Mouse (Mus musculus): ENCODE measurements around the gene Med15. TPM values are rescaled to one million over a fixed set of nuclear protein-coding genes. Genes with fewer than 3 reads are reported as not detected.
"Not testable (repeated sequence)": the region's sequence is repeated elsewhere in the genome, so short reads cannot be mapped to it uniquely, and the experiment has no call there.

Med15 gene
- polyA plus RNA-seq, 1 experiment: 194 TPM

DNA sequence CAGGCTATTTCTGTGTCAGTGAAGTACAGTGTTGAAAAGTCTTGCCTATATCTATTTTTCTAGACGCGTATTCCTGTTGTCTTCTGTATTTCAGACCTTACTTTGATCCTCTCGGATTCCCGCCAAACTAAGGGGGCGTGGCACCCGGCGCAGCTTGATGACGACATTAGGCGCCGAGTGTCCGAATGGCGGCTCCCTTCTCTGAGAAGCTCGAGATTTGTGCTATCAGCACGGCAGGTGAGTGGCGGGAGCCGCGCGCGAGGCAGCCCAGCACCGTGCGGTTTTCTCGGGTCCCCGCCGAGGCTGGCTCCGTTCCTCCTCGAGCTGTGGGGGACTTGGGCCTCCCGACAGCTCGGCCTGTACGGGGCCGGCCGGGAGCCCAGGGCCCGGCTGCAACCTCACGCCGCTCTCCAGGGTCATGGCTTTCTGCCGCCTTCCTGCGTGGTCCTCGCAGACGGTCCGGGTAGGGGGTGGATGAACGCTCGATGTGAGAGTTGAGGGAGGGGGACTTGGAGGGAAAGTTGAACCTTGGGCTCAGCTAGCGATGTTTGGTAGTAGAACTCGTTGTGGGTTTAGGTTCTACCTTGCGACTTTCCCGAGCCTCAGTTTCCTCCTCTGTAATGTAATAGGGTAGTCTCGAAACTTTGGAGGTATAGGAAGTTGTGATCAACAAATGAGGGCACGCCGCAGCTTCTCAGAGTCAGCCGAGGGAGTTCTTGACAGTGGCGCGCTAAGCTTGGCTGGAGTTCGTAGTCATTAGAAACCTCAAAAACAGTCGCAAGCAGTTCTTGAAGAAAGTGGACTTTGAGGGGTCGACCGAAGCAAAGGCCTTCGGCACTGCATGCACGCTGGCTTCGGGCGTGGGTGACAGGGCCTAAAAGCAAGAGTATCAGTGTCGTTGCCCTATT lies 113.2 kb downstream of the Med15 start, which contains the start of gene Smpd4:
TSS of gene Smpd4 (plus strand) at position 157 of the 908 bp plus-strand sequence.
- 1% methylated on average over 60 of the region's 60 CpGs for WGBS
- no peak within 1 kb of the TSS for H3K27ac ChIP-seq (ENCODE audit: insufficient read depth, low read depth, low read length)
- H3K4me1 ChIP-seq (ENCODE audit: control insufficient read depth, insufficient read depth, insufficient read length, low read length): no peaks in the 10 kb centered on the region

DNA sequence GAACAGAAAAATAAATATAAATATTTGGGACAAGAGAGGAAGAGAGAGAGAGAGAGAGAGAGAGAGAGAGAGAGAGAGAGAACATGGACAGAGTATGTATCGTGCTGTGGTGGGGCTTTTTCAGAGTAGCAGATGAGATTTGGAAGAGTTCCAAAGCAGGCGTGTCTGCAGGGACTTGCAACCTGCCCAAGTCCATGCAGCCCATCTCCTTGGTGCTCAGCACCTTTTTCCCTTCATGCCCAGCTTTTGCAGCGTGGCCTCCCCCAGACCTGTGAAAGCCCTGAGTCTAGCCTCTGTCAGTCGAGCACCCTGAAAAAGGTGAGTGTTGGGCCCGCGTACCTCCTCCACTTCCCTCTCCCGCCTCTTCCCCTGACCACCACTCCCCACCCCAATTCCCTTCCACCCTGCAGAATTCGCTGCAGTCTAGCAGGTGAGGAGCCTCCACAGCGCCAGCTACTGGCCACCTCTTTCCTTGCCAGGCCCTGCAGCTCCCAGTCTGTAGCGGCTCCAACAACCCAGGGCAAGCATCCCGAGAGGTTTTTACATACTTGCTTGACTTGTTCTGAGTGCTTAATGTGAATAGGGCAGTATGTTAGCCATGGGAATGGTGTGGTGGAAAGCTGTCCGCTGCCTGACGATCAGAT lies 114.6 kb downstream of the Med15 start:
- Histone ChIP-seq H3K4me3 (ENCODE audit: low read depth, low read length) (no peak overlapping the region), H3K27me3 (ENCODE audit: control insufficient read depth, insufficient read depth, low read length) (no peaks in the 10 kb centered on the region), H3K36me3 (ENCODE audit: control insufficient read depth, insufficient read depth, low read length) (peaks cover 7% of the 10 kb centered on the region), H3K27ac (ENCODE audit: insufficient read depth, low read depth, low read length) (no peak overlapping the region), H3K4me1 (ENCODE audit: control insufficient read depth, insufficient read depth, insufficient read length, low read length) (no peaks in the 10 kb centered on the region)
- 11% methylated on average over 13 of the region's 13 CpGs for WGBS
- TF ChIP-seq CTCF (IDR thresholded peaks at IDR 0.05; ENCODE audit: extremely low read depth, insufficient read length, insufficient replicate concordance, low read depth, low read length) (peak; percentile 69; the same call in 1 of the 2 replicates), POLR2A (IDR thresholded peaks at IDR 0.05; ENCODE audit: low read depth, low read length) (no peak)

More for the DNA sequence above, 113.2 kb downstream of the Med15 start, which contains the start of gene Smpd4:
- no peaks in the 10 kb centered on the region for H3K27me3 ChIP-seq (ENCODE audit: control insufficient read depth, insufficient read depth, low read length)
- TF ChIP-seq POLR2A (IDR thresholded peaks at IDR 0.05; ENCODE audit: low read depth, low read length): no peak
- no peak for TF ChIP-seq CTCF (IDR thresholded peaks at IDR 0.05; ENCODE audit: extremely low read depth, insufficient read length, insufficient replicate concordance, low read depth, low read length)
- H3K36me3 ChIP-seq (ENCODE audit: control insufficient read depth, insufficient read depth, low read length): peaks cover 7% of the 10 kb centered on the region
- H3K4me3 ChIP-seq (ENCODE audit: low read depth, low read length): peak within 1 kb of the TSS; percentile 93

DNA sequence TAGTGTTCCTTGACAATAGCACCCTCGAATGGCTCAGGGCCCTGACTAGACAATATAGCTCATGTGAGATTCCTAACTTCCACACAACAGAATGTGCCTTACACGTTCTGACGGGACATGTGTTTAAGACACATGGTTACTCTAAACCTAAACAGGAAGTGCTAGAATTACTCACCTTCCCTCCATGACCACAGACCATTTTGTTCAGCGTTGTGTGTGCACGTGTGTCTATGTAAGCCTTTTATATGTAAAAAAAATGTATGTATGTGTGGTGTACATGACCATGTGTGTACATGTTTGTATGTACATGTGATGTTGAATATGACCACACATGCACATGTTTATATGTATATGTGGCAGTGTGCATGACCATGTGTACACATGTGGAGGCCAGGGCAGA lies 116.5 kb downstream of the Med15 start:
- H3K27me3 ChIP-seq (ENCODE audit: control insufficient read depth, insufficient read depth, low read length): no peaks in the 10 kb centered on the region
- WGBS: 77% methylated on average over 5 of the region's 5 CpGs
- TF ChIP-seq CTCF (IDR thresholded peaks at IDR 0.05; ENCODE audit: extremely low read depth, insufficient read length, insufficient replicate concordance, low read depth, low read length) (no peak), POLR2A (IDR thresholded peaks at IDR 0.05; ENCODE audit: low read depth, low read length) (no peak)
- no peaks in the 10 kb centered on the region for H3K4me1 ChIP-seq (ENCODE audit: control insufficient read depth, insufficient read depth, insufficient read length, low read length)
- no peak overlapping the region for H3K27ac ChIP-seq (ENCODE audit: insufficient read depth, low read depth, low read length)
- no peaks in the 10 kb centered on the region for H3K36me3 ChIP-seq (ENCODE audit: control insufficient read depth, insufficient read depth, low read length)
- H3K4me3 ChIP-seq (ENCODE audit: low read depth, low read length): no peak overlapping the region

DNA sequence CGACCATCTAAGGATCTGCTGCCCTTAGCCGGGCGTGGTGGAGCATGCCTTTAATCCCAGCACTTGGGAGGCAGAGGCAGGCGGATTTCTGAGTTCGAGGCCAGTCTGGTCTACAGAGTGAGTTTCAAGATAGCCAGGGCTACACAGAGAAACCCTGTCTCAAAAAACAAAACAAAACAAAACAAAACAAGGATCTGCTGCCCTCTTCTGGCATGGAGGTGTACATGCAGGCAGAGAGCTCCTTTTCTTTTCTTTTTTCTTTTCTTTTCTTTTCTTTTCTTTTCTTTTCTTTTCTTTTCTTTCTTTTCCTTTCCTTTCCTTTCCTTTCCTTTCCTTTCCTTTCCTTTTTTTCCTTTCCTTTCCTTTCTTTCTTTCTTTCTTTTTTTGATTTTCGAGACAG lies 118.0 kb downstream of the Med15 start:
- WGBS: 92% methylated on average over 6 of the region's 6 CpGs
- H3K4me1 ChIP-seq (ENCODE audit: control insufficient read depth, insufficient read depth, insufficient read length, low read length); H3K36me3 ChIP-seq (ENCODE audit: control insufficient read depth, insufficient read depth, low read length); H3K27me3 ChIP-seq (ENCODE audit: control insufficient read depth, insufficient read depth, low read length); H3K27ac ChIP-seq (ENCODE audit: insufficient read depth, low read depth, low read length); H3K4me3 ChIP-seq (ENCODE audit: low read depth, low read length): not testable (repeated sequence)
- TF ChIP-seq CTCF (IDR thresholded peaks at IDR 0.05; ENCODE audit: extremely low read depth, insufficient read length, insufficient replicate concordance, low read depth, low read length): peak; percentile 48; the same call in 1 of the 2 replicates

DNA sequence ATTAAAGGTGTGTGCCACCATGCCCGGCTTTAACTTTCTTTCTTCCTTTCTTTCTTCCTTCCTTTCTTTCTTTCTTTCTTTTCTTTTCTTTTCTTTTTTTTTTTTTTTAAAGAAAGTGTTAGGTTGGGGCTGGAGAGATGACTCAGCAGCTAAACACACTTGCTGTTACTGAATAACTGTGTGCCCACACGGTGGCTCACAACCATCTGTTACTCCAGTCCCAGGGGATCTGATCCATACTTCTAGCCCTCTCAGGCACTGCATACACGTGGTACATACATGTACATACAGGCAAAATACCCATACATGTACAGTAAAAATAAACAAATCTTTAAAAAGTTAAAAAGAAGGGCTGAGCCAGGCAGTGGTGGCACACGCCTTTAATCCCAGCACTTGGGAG lies 121.3 kb downstream of the Med15 start:
- H3K27ac ChIP-seq (ENCODE audit: insufficient read depth, low read depth, low read length): no peak overlapping the region
- H3K27me3 ChIP-seq (ENCODE audit: control insufficient read depth, insufficient read depth, low read length): no peaks in the 10 kb centered on the region; the same call in 1 of the 2 replicates
- no peak overlapping the region for H3K4me3 ChIP-seq (ENCODE audit: low read depth, low read length)
- no peaks in the 10 kb centered on the region for H3K36me3 ChIP-seq (ENCODE audit: control insufficient read depth, insufficient read depth, low read length)
- WGBS: 40% methylated on average over 4 of the region's 4 CpGs
- TF ChIP-seq CTCF (IDR thresholded peaks at IDR 0.05; ENCODE audit: extremely low read depth, insufficient read length, insufficient replicate concordance, low read depth, low read length) (no peak), POLR2A (IDR thresholded peaks at IDR 0.05; ENCODE audit: low read depth, low read length) (no peak)
- H3K4me1 ChIP-seq (ENCODE audit: control insufficient read depth, insufficient read depth, insufficient read length, low read length): no peaks in the 10 kb centered on the region

DNA sequence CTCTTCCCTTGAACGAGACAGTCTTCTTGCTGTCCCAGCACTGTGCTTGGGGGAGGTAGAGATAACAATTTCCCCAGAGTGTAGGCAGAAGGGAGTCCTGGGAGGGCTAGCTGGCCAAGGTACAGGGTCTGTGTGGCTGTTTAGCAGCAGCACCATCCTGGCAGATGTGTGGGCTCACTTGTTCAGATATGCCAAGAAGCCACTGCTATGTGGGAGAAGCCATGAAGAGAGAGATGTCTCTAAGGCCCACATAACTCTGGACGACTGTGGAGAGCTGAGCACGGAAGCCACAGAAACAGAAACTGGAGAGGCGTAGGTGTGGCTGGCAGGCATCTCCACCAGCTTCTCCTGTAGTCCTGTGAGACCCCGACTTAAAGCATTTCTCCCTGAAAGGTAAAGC lies 127.0 kb downstream of the Med15 start:
- 71% methylated on average over 5 of the region's 5 CpGs for WGBS
- Histone ChIP-seq H3K4me3 (ENCODE audit: low read depth, low read length) (no peak overlapping the region), H3K27me3 (ENCODE audit: control insufficient read depth, insufficient read depth, low read length) (no peaks in the 10 kb centered on the region), H3K27ac (ENCODE audit: insufficient read depth, low read depth, low read length) (no peak overlapping the region), H3K36me3 (ENCODE audit: control insufficient read depth, insufficient read depth, low read length) (no peaks in the 10 kb centered on the region), H3K4me1 (ENCODE audit: control insufficient read depth, insufficient read depth, insufficient read length, low read length) (no peaks in the 10 kb centered on the region)
- no peak for TF ChIP-seq POLR2A (IDR thresholded peaks at IDR 0.05; ENCODE audit: low read depth, low read length)
- TF ChIP-seq CTCF (IDR thresholded peaks at IDR 0.05; ENCODE audit: extremely low read depth, insufficient read length, insufficient replicate concordance, low read depth, low read length): no peak

DNA sequence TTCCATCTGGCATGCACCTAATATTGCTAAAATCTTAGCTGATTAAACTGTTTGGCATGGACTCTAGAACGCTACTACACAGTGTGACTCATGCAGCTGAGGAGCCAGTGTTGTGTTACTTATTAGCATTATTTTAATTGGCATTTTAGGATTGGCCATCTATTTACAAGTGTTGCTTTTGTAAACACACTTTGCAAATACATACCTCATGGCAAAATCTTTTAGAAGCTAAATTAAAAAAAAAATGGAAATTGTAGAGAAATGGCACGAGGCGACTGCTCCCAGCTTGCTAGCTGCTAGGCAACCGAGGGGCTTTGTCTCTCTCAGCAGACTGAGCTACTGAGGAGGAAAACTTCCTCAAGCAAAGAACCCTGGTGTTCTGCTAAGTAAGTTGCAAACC lies 127.8 kb downstream of the Med15 start:
- Histone ChIP-seq H3K27ac (ENCODE audit: insufficient read depth, low read depth, low read length) (no peak overlapping the region), H3K4me3 (ENCODE audit: low read depth, low read length) (no peak overlapping the region), H3K36me3 (ENCODE audit: control insufficient read depth, insufficient read depth, low read length) (no peaks in the 10 kb centered on the region), H3K27me3 (ENCODE audit: control insufficient read depth, insufficient read depth, low read length) (no peaks in the 10 kb centered on the region), H3K4me1 (ENCODE audit: control insufficient read depth, insufficient read depth, insufficient read length, low read length) (no peaks in the 10 kb centered on the region)
- TF ChIP-seq CTCF (IDR thresholded peaks at IDR 0.05; ENCODE audit: extremely low read depth, insufficient read length, insufficient replicate concordance, low read depth, low read length) (no peak), POLR2A (IDR thresholded peaks at IDR 0.05; ENCODE audit: low read depth, low read length) (no peak)
- WGBS: 71% methylated on average over 4 of the region's 4 CpGs

Other genes starting within 250 kb of the Med15 start
- 0.60 and 0.67 TPM in 2 replicates for gene Aifm3, start 243.3 kb downstream of the Med15 start, polyA plus RNA-seq (2012; rRNA removed)
- gene Lztr1, start 224.2 kb downstream of the Med15 start, polyA plus RNA-seq (2012; rRNA removed): 130 and 197 TPM in 2 replicates
- gene Thap7, start 201.8 kb downstream of the Med15 start, polyA plus RNA-seq (2012; rRNA removed): 43.1 and 88.8 TPM in 2 replicates
- 0.23 TPM in 1 of 2 replicates, not detected in the other for gene Lrrc74b, start 171.6 kb downstream of the Med15 start, polyA plus RNA-seq (2012; rRNA removed)
- gene P2rx6, start 171.0 kb downstream of the Med15 start, polyA plus RNA-seq (2012; rRNA removed): 0.84 and 1.4 TPM in 2 replicates
- 13.5 and 13.7 TPM in 2 replicates for gene Slc7a4, start 149.7 kb downstream of the Med15 start, polyA plus RNA-seq (2012; rRNA removed)
- 13.6 and 24.3 TPM in 2 replicates for gene Smpd4, start 113.5 kb downstream of the Med15 start, polyA plus RNA-seq (2012; rRNA removed)
- 0.39 and 0.76 TPM in 2 replicates for gene Ccdc74a, start 86.4 kb downstream of the Med15 start, polyA plus RNA-seq (2012; rRNA removed)
- gene Klhl22, start 26.7 kb upstream of the Med15 start, polyA plus RNA-seq (2012; rRNA removed): 34.8 and 60.9 TPM in 2 replicates
- gene Scarf2, start 64.4 kb upstream of the Med15 start, polyA plus RNA-seq (2012; rRNA removed): 27.7 and 33.2 TPM in 2 replicates
- gene B830017H08Rik, start 100.2 kb upstream of the Med15 start, polyA plus RNA-seq (2012; rRNA removed): not detected in 2 replicates
- 4.1 and 13.0 TPM in 2 replicates for gene Car15, start 105.5 kb upstream of the Med15 start, polyA plus RNA-seq (2012; rRNA removed)
- gene Gm20518, start 158.8 kb upstream of the Med15 start, polyA plus RNA-seq (2012; rRNA removed): 0.85 and 1.9 TPM in 2 replicates
- 0.08 TPM in 1 of 2 replicates, not detected in the other for gene Tssk1, start 161.3 kb upstream of the Med15 start, polyA plus RNA-seq (2012; rRNA removed)
- gene Dgcr2, start 165.7 kb upstream of the Med15 start, polyA plus RNA-seq (2012; rRNA removed): 82.2 and 152 TPM in 2 replicates
- gene Tssk2, start 165.7 kb upstream of the Med15 start, polyA plus RNA-seq (2012; rRNA removed): not detected in 2 replicates
- 6.6 and 15.8 TPM in 2 replicates for gene Ess2, start 178.5 kb upstream of the Med15 start, polyA plus RNA-seq (2012; rRNA removed)
- gene Gsc2, start 182.2 kb upstream of the Med15 start, polyA plus RNA-seq (2012; rRNA removed): 0.36 TPM in 1 of 2 replicates, not detected in the other
- 204 and 328 TPM in 2 replicates for gene Slc25a1, start 195.3 kb upstream of the Med15 start, polyA plus RNA-seq (2012; rRNA removed)
- gene Vpreb2, start 247.5 kb upstream of the Med15 start, polyA plus RNA-seq (2012; rRNA removed): not detected in 2 replicates